Mouse (Mus musculus) C2C12 (cell line): ENCODE data around the gene Tmem221.

Source experiments
- CEBPB ChIP-seq: IDR thresholded peaks from one replicate; pipeline ENCODE4 v1.6.1; 2011; ENCODE audit warnings: low read depth, mild to moderate bottlenecking, control low read depth, moderate library complexity
- CTCF ChIP-seq: IDR thresholded peaks from one replicate; pipeline ENCODE4 v1.5.1; 2011; ENCODE audit not compliant: control insufficient read depth, insufficient read depth, insufficient read length
- FOSL1 ChIP-seq: IDR thresholded peaks from one replicate; pipeline ENCODE4 v1.8.0; 2011; ENCODE audit warnings: mild to moderate bottlenecking, low read length; ENCODE audit not compliant: poor library complexity, insufficient read depth, severe bottlenecking
- MAX ChIP-seq: IDR thresholded peaks from one replicate; pipeline ENCODE4 v1.6.1; 2011; ENCODE audit warnings: mild to moderate bottlenecking, control low read depth
- MYOD1 ChIP-seq: IDR thresholded peaks from one replicate; pipeline ENCODE4 v1.6.1; 2011; ENCODE audit warnings: low read depth; ENCODE audit not compliant: control insufficient read depth, insufficient read length
- MYOG ChIP-seq: IDR thresholded peaks from one replicate; pipeline ENCODE4 v1.6.1; 2011; ENCODE audit not compliant: control insufficient read depth, insufficient read length; ENCODE audit errors: extremely low read depth
- USF1 ChIP-seq: IDR thresholded peaks from one replicate; pipeline ENCODE4 v1.6.1; 2011; ENCODE audit warnings: low read depth, mild to moderate bottlenecking, control low read depth, moderate library complexity

GRCm38 (mm10) chr8:71504349-71504748 lies 54.3 kb downstream of the Tmem221 start:
- no peak for TF ChIP-seq CTCF
- TF ChIP-seq MYOD1 = no peak
- no peak for TF ChIP-seq FOSL1
- TF ChIP-seq CEBPB = no peak
- no peak for TF ChIP-seq MAX
- no peak for TF ChIP-seq USF1
- TF ChIP-seq MYOG = no peak
